Mouse (Mus musculus): ENCODE data around the gene Lrrc8e.

DNA sequence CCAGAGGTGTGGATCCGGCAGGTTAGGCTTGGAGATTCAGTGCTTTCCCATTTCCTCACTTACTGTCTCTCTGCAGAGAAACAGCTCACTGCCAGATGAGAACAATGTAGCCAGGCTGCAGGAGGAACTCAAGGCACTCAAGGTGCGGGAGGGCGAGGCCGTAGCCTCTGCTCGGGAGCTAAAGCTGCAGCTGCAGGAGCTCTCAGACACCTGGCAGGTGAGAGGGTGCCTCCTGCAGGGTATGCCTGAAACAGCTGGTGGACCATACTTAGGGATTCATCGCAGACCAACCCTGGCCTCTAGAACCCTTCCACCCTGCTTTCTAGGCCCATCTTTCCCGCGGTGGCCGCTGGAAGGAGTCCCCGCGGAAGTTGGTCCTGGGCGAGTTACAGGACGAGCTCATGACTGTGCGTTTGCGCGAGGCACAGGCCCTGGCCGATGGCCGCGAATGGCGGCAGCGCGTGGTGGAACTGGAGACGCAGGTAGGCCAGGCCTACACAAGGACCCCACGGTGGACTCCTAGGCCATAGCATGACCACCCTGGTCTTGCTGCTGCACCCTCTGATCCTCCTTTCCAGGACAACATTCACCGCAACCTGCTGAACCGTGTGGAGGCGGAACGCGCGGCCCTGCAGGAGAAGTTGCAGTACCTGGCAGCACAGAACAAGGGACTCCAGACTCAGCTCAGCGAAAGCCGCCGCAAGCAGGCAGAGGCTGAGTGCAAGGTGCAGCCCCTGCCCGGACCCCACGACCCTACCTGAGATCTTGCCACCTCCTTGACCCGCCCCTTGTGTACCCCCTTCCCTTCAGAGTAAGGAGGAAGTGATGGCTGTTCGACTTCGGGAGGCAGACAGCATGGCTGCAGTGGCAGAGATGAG lies 21.1 kb upstream of the Lrrc8e start:
- TF ChIP-seq ZMIZ1 (IDR thresholded peaks at IDR 0.05; ENCODE audit: low read depth, low read length) (no peak), CHD2 (IDR thresholded peaks at IDR 0.05; ENCODE audit: low read length) (no peak), MXI1 (IDR thresholded peaks at IDR 0.05; ENCODE audit: low read depth, low read length) (no peak), CTCF (conservative IDR thresholded peaks at IDR 0.05 in 1 of 2, IDR thresholded peaks at IDR 0.05 in 1 of 2; ENCODE audit: low read depth in 2 of 2, low read length in 2 of 2) (no peak), MYC (IDR thresholded peaks at IDR 0.05; ENCODE audit: low read depth, low read length) (no peak), CHD1 (IDR thresholded peaks at IDR 0.05; ENCODE audit: low read depth, low read length) (no peak), ETS1 (conservative IDR thresholded peaks at IDR 0.05; ENCODE audit: low read depth, low read length) (no peak), POLR2A (IDR thresholded peaks at IDR 0.05; ENCODE audit: low read depth, low read length) (no peak), EP300 (IDR thresholded peaks at IDR 0.05; ENCODE audit: low read length) (no peak), GABPA (IDR thresholded peaks at IDR 0.05; ENCODE audit: insufficient replicate concordance, low read depth, low read length) (no peak), HCFC1 (IDR thresholded peaks at IDR 0.05; ENCODE audit: low read depth, low read length) (no peak), ZC3H11A (IDR thresholded peaks at IDR 0.05; ENCODE audit: low read depth, low read length) (no peak), USF1 (IDR thresholded peaks at IDR 0.05; ENCODE audit: low read depth, low read length) (no peak)

All from CH12.LX (cell line).